Mouse (Mus musculus) layer of hippocampus, adult 11-12 months (tissue): ENCODE data around the gene Mylk2.

Experiments
- DNase-seq: peaks from one replicate; pipeline ENCODE4 v3.0.0; 2022; ENCODE audit warnings: low spot score

Gene Mylk2

GRCm38 (mm10) chr2:152914310-152915120, 3.4 kb downstream of the Mylk2 start:
- DNase-seq = peak; percentile 88

DNA sequence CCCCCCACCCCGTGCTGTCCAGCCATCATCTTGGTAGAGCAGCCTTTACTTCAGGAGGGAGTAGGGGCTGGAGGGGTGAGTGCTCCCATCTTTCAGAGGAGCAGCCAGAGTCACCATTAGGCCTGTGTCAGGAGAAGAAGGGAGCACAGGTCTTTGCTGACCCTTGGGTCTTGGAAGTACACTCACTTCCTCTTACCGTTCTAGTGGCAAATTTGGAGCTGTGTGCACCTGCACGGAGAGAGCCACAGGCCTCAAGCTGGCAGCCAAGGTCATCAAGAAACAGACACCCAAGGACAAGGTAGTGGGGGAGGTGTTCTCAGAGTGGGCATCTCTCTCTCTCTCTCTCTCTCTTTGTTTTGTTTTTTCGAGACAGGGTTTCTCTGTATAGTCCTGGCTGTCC, 4.3 kb downstream of the Mylk2 start:
- DNase-seq = no peak

GRCm38 (mm10) chr2:152916111-152916510, 5.0 kb downstream of the Mylk2 start:
- DNase-seq = no peak

- no peak for DNase-seq
These were observed 6.5 kb downstream of the Mylk2 start for GRCm38 (mm10) chr2:152917671-152918070.

DNA sequence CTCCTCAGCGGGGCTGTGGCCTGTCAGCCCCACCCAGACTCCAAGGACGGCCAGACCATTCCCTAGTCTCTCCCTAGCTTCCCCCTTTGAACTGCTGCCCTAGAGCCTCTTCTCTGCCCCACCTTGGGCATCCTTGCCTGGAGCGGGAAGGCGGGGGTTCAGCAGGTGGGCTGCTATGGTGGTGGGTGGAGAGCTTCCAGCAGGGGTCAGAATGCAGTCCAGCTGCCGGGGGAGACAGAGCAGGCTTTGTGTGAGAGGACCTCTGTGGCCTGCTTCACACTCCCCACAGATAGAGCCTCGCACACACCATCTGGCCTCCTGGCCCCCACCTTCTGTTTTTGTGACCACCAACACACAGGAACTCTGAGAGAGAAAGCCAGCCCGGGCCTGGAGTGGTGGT, 11.2 kb downstream of the Mylk2 start:
- DNase-seq = no peak

DNA sequence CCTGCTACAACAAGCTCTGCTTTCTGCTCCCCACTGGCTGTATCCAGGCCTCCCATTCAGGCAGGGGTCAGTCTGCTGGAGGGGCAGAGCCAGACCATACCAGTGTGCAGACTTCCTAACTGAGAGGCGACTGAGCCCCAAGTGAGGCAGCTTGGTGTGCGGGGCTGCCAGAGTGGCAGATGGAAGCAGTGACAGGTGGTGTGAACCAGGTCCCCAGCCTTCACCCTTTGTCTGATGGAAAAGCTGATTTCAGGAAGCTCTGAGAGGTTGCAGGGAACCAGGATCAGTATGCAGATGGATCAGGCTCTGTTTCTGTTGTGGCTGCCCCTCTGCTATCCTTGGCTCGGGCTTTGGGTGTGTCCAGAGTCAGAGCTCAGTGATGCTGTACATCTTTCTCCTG, 12.5 kb downstream of the Mylk2 start:
- DNase-seq = no peak

DNA sequence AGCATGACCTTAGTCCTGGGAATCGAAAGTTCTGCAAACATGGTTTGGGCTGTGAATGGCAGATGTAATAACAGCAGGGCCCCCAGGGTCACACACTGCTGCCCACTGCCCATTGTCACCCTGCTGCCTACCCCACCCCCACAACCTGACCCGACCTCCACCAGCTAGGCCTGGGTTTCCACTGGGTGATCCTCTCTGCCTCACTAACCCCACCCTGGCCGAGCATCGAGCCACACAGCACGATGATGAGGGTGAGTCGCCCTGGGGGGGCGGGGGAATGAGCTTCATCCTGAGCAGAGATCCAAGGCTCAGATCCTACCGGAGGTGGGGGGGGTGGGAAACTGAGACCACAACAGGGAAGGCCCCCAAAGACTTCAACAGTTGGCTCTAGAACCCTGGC, 13.0 kb downstream of the Mylk2 start:
- DNase-seq = no peak

DNA sequence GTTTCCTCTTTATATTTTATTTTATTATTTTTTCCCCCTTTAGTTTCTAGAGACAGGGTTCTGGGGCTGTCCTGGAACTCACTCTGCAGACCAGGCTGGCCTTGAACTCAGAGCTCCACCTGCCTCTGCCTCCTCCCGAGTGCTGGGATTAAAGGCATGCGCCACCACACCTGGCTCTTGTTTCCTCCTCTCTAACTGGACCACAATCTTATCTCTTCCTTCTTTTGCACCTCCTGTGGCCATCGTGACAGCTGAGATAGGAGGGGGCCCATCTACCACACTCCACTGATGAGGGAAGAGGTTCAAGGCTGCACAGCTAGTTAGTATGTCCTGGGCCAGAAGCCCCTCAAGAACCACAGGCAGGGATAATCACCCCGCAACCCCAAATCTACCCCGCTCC, 13.4 kb downstream of the Mylk2 start:
- DNase-seq = no peak

DNA sequence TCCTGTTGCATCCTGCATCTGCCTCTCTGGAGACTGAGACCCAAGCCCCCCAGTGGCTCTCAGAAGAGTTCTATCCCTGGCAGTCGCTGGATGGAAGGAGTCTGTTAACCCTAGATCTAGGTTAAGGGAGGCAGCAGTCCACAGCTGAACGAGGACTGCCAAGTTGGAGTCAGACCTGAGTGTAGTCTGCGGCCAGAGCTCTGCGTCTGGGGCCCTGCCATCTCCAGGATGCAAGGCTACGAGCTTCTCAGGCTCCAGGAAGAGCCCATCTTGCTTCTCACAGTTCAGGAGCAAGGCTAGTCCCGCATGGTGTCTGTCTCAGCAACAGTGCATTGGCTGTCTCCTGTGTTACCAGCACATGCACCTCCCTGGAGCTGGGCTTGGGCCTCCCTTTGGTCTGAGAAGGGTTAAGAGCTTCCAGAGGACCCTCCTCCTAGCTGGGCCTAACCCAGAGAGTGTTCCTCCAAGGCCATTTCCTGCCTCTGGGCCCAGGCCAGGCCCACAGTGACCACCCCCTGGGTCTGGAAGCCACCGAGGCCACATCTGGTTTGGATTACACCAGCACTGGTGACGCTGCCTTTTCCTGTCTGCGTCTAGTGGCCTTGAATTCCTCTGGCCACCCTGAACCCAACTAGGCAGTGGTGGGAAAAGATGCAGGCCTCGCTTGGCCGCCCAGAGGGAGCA, 14.2 kb downstream of the Mylk2 start:
- DNase-seq = peak; percentile 24

DNA sequence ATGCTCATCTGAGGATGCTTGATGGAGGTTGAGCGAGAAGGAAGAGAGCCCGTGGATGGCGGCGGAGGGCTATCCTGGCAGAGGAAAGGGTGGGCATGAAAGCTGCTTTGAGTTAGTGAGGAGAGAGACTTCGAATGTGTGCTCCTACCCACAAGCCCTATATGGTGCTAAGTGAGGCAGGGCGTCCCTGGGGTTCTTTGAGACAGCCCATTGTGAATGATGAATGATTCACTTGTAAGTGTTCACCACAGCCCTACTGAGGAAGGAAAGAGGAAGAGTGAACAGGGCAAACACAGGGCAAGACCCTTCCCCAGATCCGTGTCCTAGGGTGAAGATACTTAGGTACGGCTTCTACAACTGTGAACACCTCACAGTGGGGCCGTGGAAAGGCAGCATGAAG, 15.7 kb downstream of the Mylk2 start:
- no peak for DNase-seq

- no peak for DNase-seq
These were observed 16.2 kb downstream of the Mylk2 start for GRCm38 (mm10) chr2:152927371-152927770.

DNA sequence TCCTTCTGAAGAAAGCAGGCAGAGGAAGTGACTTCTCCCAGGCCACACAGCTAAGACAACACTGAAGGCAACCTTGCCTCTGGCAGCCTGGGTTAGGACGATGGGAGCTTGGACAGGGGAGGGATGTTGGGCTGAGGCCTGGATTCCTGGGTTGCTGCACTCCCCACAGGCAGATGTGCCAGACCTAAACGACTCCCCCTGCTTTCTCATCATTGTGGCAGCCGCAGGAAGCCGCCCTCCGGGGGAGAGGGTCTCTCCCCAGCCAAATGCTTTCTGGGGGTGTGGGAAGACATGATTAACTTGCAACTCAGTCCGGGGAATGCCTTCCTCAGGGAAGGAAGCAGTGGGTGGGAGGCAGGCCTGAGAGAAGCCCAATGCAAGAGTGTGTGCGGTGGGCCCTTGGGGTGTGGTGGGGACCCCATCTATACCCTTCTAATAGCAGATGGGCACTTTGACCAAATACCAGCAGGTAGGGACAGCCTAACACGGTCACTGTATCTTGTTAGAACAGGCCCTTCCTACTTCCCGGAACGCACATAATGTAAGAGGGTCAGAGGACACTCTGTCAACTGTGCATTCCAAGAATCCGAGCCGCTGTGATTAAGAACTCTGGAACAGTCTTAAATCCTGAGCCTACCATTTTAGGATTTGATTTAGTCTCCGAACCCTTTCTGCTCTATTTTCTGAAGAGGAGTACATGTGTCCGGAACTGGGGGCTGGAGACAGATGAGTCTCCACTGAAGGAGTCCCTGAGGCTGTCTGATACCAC, 17.3 kb downstream of the Mylk2 start:
- DNase-seq = no peak

DNA sequence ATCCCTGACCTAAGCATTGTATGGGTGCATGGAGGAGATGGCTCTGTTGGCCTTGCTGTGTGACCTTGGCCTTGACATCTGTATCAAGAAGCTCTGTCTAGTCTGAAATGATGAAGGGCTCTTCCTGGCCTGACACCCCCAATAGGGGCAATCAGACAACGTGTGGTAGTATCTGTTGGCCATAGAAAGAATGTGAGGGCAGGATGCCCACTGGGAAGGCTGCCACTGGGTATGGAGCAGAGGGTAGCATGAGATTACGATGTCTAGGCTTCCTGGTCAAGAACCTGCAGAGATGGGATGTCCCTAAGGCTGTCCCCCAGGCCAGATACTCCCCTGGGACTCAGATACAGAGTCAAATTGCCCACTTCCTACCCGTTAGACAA, 17.8 kb downstream of the Mylk2 start:
- DNase-seq = no peak

DNA sequence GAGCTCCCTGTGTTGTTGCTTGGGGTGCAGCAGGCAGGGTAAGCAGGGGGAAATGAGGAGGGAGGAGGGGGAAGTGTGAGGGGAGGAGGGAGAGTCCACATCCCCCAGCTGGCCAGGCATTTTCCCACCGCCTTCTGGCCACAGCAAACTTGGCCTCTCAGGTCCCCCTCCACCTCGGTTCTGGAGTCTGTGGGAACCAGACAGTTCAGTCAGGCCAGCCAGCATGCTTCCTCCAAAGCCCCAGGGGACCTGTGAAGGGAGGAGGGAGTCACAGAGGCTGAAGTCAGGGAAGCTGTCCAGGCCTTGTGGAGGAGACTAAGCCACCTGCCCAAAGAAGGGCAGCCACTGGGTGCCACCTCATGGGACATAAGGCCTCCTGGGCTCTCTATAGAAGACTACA, 19.1 kb downstream of the Mylk2 start:
- DNase-seq = no peak

GRCm38 (mm10) chr2:152931456-152932160, 20.5 kb downstream of the Mylk2 start:
- DNase-seq = no peak

DNA sequence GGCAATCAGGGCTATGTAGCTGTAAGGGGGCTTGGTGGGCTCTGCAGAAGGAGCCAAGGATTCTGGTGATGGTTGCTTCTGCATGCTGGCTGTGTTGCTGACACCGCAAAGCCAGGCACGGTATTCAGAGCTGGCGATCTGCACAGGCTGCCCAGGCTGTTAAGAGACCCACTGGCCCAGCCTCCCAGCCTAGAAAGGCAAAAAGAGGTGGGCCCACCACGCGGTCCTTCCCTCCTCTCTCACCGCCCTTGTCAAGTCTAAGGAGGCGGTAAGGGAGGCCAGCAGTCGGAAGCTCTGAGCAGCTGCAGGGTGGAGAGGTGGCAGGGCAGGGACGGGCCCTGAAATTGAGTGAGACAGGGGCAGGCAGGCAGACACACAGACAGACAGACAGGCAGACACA, 21.9 kb downstream of the Mylk2 start, which contains the start of gene Foxs1:
Gene Foxs1, minus strand, starts transcription at position 161 of the 400 bp plus-strand sequence.
- DNase-seq = no peak

GRCm38 (mm10) chr2:152933614-152934013, 22.5 kb downstream of the Mylk2 start:
- DNase-seq = peak; percentile 31

GRCm38 (mm10) chr2:152939846-152940245, 28.7 kb downstream of the Mylk2 start:
- DNase-seq = peak; percentile 68

GRCm38 (mm10) chr2:152941106-152941505, 30.0 kb downstream of the Mylk2 start:
- no peak for DNase-seq

GRCm38 (mm10) chr2:152941776-152942175, 30.6 kb downstream of the Mylk2 start:
- no peak for DNase-seq

- no peak for DNase-seq
These were observed 31.9 kb downstream of the Mylk2 start for GRCm38 (mm10) chr2:152942898-152943515.

DNA sequence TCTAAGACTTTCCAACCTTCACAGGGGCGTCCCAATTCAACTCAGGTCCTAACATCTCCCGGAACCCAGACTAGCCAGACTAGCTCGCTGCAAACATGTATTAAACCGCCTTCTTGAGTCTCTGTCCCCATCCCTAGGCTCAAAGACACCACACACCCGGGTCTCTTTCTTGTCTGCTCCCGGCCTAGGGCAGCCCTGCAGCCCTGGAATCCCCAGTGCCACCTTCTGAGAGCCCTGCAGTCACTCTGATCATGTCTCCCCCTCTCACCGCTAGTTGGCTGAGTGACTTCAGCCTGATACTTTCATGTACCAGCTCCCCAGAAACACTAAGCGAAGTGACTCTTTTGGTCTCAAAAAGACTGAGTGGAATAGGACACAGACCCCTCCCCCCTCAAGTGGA, 32.4 kb downstream of the Mylk2 start:
- no peak for DNase-seq
